Comparison of ENCODE assay signal across 9 mouse cellular contexts in genomic region chr5:115491076-115491475, GRCm38 (mm10). TPM values are rescaled to one million over a fixed set of nuclear protein-coding genes. Genes with fewer than 3 reads are reported as not detected.
DNase-seq lines count a peak whose midpoint lies in the region; ATAC-seq and TF ChIP-seq lines count a peak whose summit lies in the region.
"Had no signal": no experiment of that assay in that cellular context is flagged by ENCODE, and none has a peak within 500 bp of the region (broad histone marks: within the 10 kb centered on the region; RNA-seq: fewer than 3 reads in every experiment).

No protein-coding gene starts in this region.

- TF ChIP-seq POLR2A in heart, adult 2 months (IDR thresholded peaks at IDR 0.05; ENCODE audit: insufficient read depth, low read depth, low read length): no peak

- H3K9ac ChIP-seq in heart, adult 2 months (ENCODE audit: low read depth, low read length): no peak overlapping the region
- H3K9ac ChIP-seq in lung, postnatal 0 days (replicated peaks; ENCODE audit: low read depth): no peak overlapping the region
- no peak overlapping the region for H3K9ac ChIP-seq in intestine, embryonic 16.5 days (ENCODE audit: low read depth, low read length)
- no peak overlapping the region for H3K9ac ChIP-seq in stomach, embryonic 14.5 days (replicated peaks; ENCODE audit: low read depth, low read length)

- 38% methylated on average over 5 of the region's 5 CpGs for WGBS in heart, adult 2 months
- 32% methylated on average over 5 of the region's 5 CpGs for WGBS in heart, embryonic 10.5 days
- 32% methylated on average over 5 of the region's 5 CpGs for WGBS in lung, postnatal 0 days
- WGBS in intestine, embryonic 16.5 days: 31% methylated on average over 5 of the region's 5 CpGs
- 32% methylated on average over 5 of the region's 5 CpGs for WGBS in stomach, embryonic 14.5 days

- intact Hi-C loops in heart, adult 2 months (cut with DNase I): no loop called here

- no peak for TF ChIP-seq EP300 in heart, adult 2 months (IDR thresholded peaks at IDR 0.05; ENCODE audit: insufficient read depth, low read depth, low read length)
- no peak for TF ChIP-seq EP300 in lung, postnatal 0 days (IDR thresholded peaks at IDR 0.05)

- 0 out of 2 replicates have a peak overlapping the region, but pooled peaks have one; percentile 63 for H3K4me2 ChIP-seq in lung, postnatal 0 days (replicated peaks; ENCODE audit: low read depth, low read length)
- H3K4me2 ChIP-seq in intestine, embryonic 16.5 days (ENCODE audit: low read depth, low read length): 0 out of 2 replicates have a peak overlapping the region, but pooled peaks have one; percentile 58
- peak overlapping the region; percentile 33 for H3K4me2 ChIP-seq in stomach, embryonic 14.5 days (replicated peaks; ENCODE audit: low read depth, low read length)

- H3K9me3 ChIP-seq in heart, embryonic 10.5 days: no peaks in the 10 kb centered on the region
- H3K9me3 ChIP-seq in lung, postnatal 0 days (ENCODE audit: low read length): no peaks in the 10 kb centered on the region
- H3K9me3 ChIP-seq in intestine, embryonic 16.5 days (ENCODE audit: control insufficient read depth, low read length): no peaks in the 10 kb centered on the region
- H3K9me3 ChIP-seq in stomach, embryonic 14.5 days (ENCODE audit: control insufficient read depth, low read depth, low read length): no peaks in the 10 kb centered on the region

- H3K27me3 ChIP-seq in heart, adult 2 months (ENCODE audit: control insufficient read depth, insufficient read depth, low read length): no peaks in the 10 kb centered on the region
- no peaks in the 10 kb centered on the region for H3K27me3 ChIP-seq in heart, embryonic 10.5 days (ENCODE audit: insufficient read depth, poor library complexity, severe bottlenecking)
- no peaks in the 10 kb centered on the region for H3K27me3 ChIP-seq in lung, postnatal 0 days (replicated peaks; ENCODE audit: insufficient read depth, low read length)
- H3K27me3 ChIP-seq in intestine, embryonic 16.5 days (replicated peaks; ENCODE audit: control insufficient read depth, insufficient read depth, low read length): no peaks in the 10 kb centered on the region
- H3K27me3 ChIP-seq in stomach, embryonic 14.5 days (ENCODE audit: control insufficient read depth, insufficient read depth, low read length): no peaks in the 10 kb centered on the region

- H3K4me1 ChIP-seq in heart, adult 2 months (ENCODE audit: control insufficient read depth, insufficient read depth, low read length): peaks cover 4% of the 10 kb centered on the region
- peaks cover 28% of the 10 kb centered on the region for H3K4me1 ChIP-seq in heart, embryonic 10.5 days
- H3K4me1 ChIP-seq in lung, postnatal 0 days (ENCODE audit: insufficient read depth, low read depth, low read length): peaks cover 9% of the 10 kb centered on the region; the same call in 1 of the 2 replicates
- H3K4me1 ChIP-seq in intestine, embryonic 16.5 days (ENCODE audit: control insufficient read depth, insufficient read depth, low read length): peaks cover 21% of the 10 kb centered on the region
- H3K4me1 ChIP-seq in stomach, embryonic 14.5 days (ENCODE audit: control insufficient read depth, insufficient read depth, low read length): peaks cover 16% of the 10 kb centered on the region; the same call in 1 of the 2 replicates

- H3K79me2 ChIP-seq in heart, adult 2 months (replicated peaks; ENCODE audit: control insufficient read depth, insufficient read depth, low read length): no peaks in the 10 kb centered on the region

- H3K4me3 ChIP-seq in heart, adult 2 months: no peak overlapping the region
- H3K4me3 ChIP-seq in heart, embryonic 10.5 days: no peak overlapping the region
- H3K4me3 ChIP-seq in lung, postnatal 0 days (ENCODE audit: low read depth, low read length): no peak overlapping the region
- no peak overlapping the region for H3K4me3 ChIP-seq in intestine, embryonic 16.5 days (ENCODE audit: low read length)
- no peak overlapping the region for H3K4me3 ChIP-seq in stomach, embryonic 14.5 days (ENCODE audit: low read depth, low read length)

- TF ChIP-seq CTCF in heart, adult 2 months (IDR thresholded peaks at IDR 0.05): 0 out of 2 replicates have a peak, but pooled peaks have one; percentile 30
- peak; percentile 7; the same call in 1 of the 2 replicates for TF ChIP-seq CTCF in lung, postnatal 0 days (IDR thresholded peaks at IDR 0.05)

- DNase-seq in heart, adult 2 months: no peak
- DNase-seq in heart, embryonic 10.5 days (ENCODE audit: low spot score): no peak
- DNase-seq in lung, postnatal 0 days (ENCODE audit: low spot score): no peak
- no peak for DNase-seq in lung, postnatal 25 days (ENCODE audit: low spot score)
- DNase-seq in thymus, postnatal 14 days: no peak
- no peak for DNase-seq in layer of hippocampus, postnatal 36 days

- ATAC-seq in lung, postnatal 0 days: no peak
- ATAC-seq in intestine, embryonic 16.5 days: no peak
- ATAC-seq in stomach, embryonic 14.5 days (ENCODE audit: insufficient number of reproducible peaks, insufficient read depth, low FRiP score, low read depth): no peak

- H3K27ac ChIP-seq in heart, adult 2 months: no peak overlapping the region; the same call in 1 of the 2 replicates
- H3K27ac ChIP-seq in heart, embryonic 10.5 days: no peak overlapping the region
- peak overlapping the region; percentile 52; the same call in 1 of the 2 replicates for H3K27ac ChIP-seq in lung, postnatal 0 days (ENCODE audit: low read length)
- no peak overlapping the region for H3K27ac ChIP-seq in intestine, embryonic 16.5 days (ENCODE audit: low read length)
- H3K27ac ChIP-seq in stomach, embryonic 14.5 days (ENCODE audit: low read length): no peak overlapping the region

- no peaks in the 10 kb centered on the region for H3K36me3 ChIP-seq in heart, adult 2 months (ENCODE audit: control insufficient read depth, insufficient read depth, low read length)
- no peaks in the 10 kb centered on the region for H3K36me3 ChIP-seq in heart, embryonic 10.5 days
- H3K36me3 ChIP-seq in lung, postnatal 0 days (ENCODE audit: insufficient read depth, low read length): no peaks in the 10 kb centered on the region
- H3K36me3 ChIP-seq in intestine, embryonic 16.5 days (ENCODE audit: control insufficient read depth, insufficient read depth, low read length): no peaks in the 10 kb centered on the region
- H3K36me3 ChIP-seq in stomach, embryonic 14.5 days (ENCODE audit: control insufficient read depth, insufficient read depth, low read length): no peaks in the 10 kb centered on the region

RNA-seq across cellular contexts. Expression of gene Sirt4, which starts 6.6 kb away (rescaled TPM):
- total RNA-seq in heart, adult 2 months (2021): 10 to 100 TPM; 15.3 to 18.8 TPM
- polyA plus RNA-seq in heart, adult 2 months (2012; rRNA removed): 25.1 and 31.3 TPM in 2 replicates
- polyA plus RNA-seq in heart, embryonic 10.5 days (2016; fragmentation: Nextera tagmentation; extraction: Ambion mirVana): 18.7 and 19.0 TPM in 2 replicates
- polyA plus RNA-seq in lung, postnatal 0 days (2015; fragmentation: Nextera tagmentation; extraction: Ambion mirVana): 15.7 and 18.0 TPM in 2 replicates
- polyA plus RNA-seq in intestine, embryonic 16.5 days (2015; fragmentation: Nextera tagmentation; extraction: Ambion mirVana): 20.4 and 23.1 TPM in 2 replicates
- polyA plus RNA-seq in stomach, embryonic 14.5 days (2014; fragmentation: Nextera tagmentation; extraction: Ambion mirVana): 20.9 and 23.5 TPM in 2 replicates
- 10 to 100 TPM; 46.4 to 50.7 TPM for total RNA-seq in layer of hippocampus, postnatal 36 days (2021)

RNA-seq across cellular contexts. Expression of gene Pxn, which starts 15.4 kb away (rescaled TPM):
- total RNA-seq in heart, adult 2 months (2021): 10 to 100 TPM; 35.9 to 37.1 TPM
- polyA plus RNA-seq in heart, adult 2 months (2012; rRNA removed): 51.9 and 56.5 TPM in 2 replicates
- polyA plus RNA-seq in heart, embryonic 10.5 days (2016; fragmentation: Nextera tagmentation; extraction: Ambion mirVana): 30.3 and 31.9 TPM in 2 replicates
- polyA plus RNA-seq in lung, postnatal 0 days (2015; fragmentation: Nextera tagmentation; extraction: Ambion mirVana): 56.4 and 59.3 TPM in 2 replicates
- polyA plus RNA-seq in intestine, embryonic 16.5 days (2015; fragmentation: Nextera tagmentation; extraction: Ambion mirVana): 71.9 and 88.2 TPM in 2 replicates
- 15.9 and 17.7 TPM in 2 replicates for polyA plus RNA-seq in stomach, embryonic 14.5 days (2014; fragmentation: Nextera tagmentation; extraction: Ambion mirVana)
- total RNA-seq in layer of hippocampus, postnatal 36 days (2021): 10 to 100 TPM; 39.8 to 46.1 TPM

RNA-seq across cellular contexts. Expression of gene Pla2g1b, which starts 25.0 kb away (rescaled TPM):
- total RNA-seq in heart, adult 2 months (2021): not detected
- polyA plus RNA-seq in heart, adult 2 months (2012; rRNA removed): not detected in 2 replicates
- 0.48 and 1.4 TPM in 2 replicates for polyA plus RNA-seq in heart, embryonic 10.5 days (2016; fragmentation: Nextera tagmentation; extraction: Ambion mirVana)
- polyA plus RNA-seq in lung, postnatal 0 days (2015; fragmentation: Nextera tagmentation; extraction: Ambion mirVana): 70.5 and 71.7 TPM in 2 replicates
- polyA plus RNA-seq in intestine, embryonic 16.5 days (2015; fragmentation: Nextera tagmentation; extraction: Ambion mirVana): 1.2 and 1.3 TPM in 2 replicates
- 16.7 and 20.2 TPM in 2 replicates for polyA plus RNA-seq in stomach, embryonic 14.5 days (2014; fragmentation: Nextera tagmentation; extraction: Ambion mirVana)
- total RNA-seq in layer of hippocampus, postnatal 36 days (2021): not detected
- polyA plus RNA-seq: heart, embryonic 14.5 days had no signal
